Mouse (Mus musculus): ENCODE data around the gene Shb. TPM values are rescaled to one million over a fixed set of nuclear protein-coding genes. Genes with fewer than 3 reads are reported as not detected.

Gene Shb
- polyA plus RNA-seq, 1 experiment: 11.4 TPM

GRCm38 (mm10) chr4:45477047-45477446 lies 55.2 kb downstream of the Shb start:
- Histone ChIP-seq H3K4me3 (ENCODE audit: insufficient read depth, low read length) (no peak overlapping the region), H3K27ac (ENCODE audit: insufficient read depth, low read length) (no peak overlapping the region), H3K4me1 (ENCODE audit: control insufficient read depth, insufficient read depth, low read length) (peaks cover 23% of the 10 kb centered on the region)
- TF ChIP-seq POLR2A (IDR thresholded peaks at IDR 0.05; ENCODE audit: low read depth, low read length) (no peak), CTCF (IDR thresholded peaks at IDR 0.05; ENCODE audit: borderline replicate concordance, insufficient read depth, low read length) (no peak)

DNA sequence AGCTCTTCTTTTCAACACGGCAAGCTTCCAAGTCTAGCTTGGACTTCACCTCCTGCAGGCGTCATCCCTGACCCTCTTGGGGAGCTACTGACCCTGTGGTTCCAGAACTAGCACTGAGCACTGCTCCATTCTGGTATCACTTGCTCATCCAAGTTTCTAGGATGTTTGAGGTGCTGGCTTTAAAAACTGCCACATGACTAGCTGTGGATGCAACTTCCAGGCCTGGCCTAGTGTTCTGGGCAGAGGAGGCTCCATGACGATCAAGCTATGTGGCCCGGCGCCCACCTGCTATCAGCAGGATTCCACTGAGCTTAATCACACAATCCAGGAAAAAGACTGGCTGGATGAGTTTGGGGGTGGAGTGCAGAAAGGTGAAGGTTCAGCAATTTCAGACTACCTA lies 57.4 kb downstream of the Shb start:
- Histone ChIP-seq H3K4me1 (ENCODE audit: control insufficient read depth, insufficient read depth, low read length) (peaks cover 31% of the 10 kb centered on the region), H3K27ac (ENCODE audit: insufficient read depth, low read length) (peak overlapping the region; percentile 49), H3K4me3 (ENCODE audit: insufficient read depth, low read length) (no peak overlapping the region)
- TF ChIP-seq CTCF (IDR thresholded peaks at IDR 0.05; ENCODE audit: borderline replicate concordance, insufficient read depth, low read length) (no peak), POLR2A (IDR thresholded peaks at IDR 0.05; ENCODE audit: low read depth, low read length) (no peak)

DNA sequence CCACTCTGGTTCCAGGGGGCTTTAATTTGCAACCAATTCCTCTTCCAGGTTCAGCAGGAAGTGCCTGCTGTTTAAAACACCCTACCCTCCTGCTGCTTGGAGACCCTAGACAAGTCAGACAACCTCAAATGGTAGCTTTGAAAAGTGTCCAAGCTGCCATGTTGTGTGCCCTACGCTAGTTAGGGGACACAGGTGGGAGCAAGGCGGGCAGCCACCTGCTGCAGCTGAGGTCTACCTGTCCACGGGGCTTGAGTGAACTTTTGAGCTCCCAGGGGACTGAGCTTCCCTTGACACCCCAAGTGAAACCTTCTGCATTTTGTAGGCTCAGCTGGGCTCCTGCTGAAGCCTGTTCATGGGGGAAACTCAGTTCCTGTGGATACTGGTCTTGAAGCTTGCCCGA lies 58.1 kb downstream of the Shb start:
- peak overlapping the region; percentile 49; the same call in 1 of the 2 replicates for H3K27ac ChIP-seq (ENCODE audit: insufficient read depth, low read length)
- TF ChIP-seq POLR2A (IDR thresholded peaks at IDR 0.05; ENCODE audit: low read depth, low read length) (no peak), CTCF (IDR thresholded peaks at IDR 0.05; ENCODE audit: borderline replicate concordance, insufficient read depth, low read length) (no peak)
- no peak overlapping the region for H3K4me3 ChIP-seq (ENCODE audit: insufficient read depth, low read length)
- peaks cover 32% of the 10 kb centered on the region for H3K4me1 ChIP-seq (ENCODE audit: control insufficient read depth, insufficient read depth, low read length)

- peak overlapping the region; percentile 73 for H3K27ac ChIP-seq (ENCODE audit: insufficient read depth, low read length)
- H3K4me3 ChIP-seq (ENCODE audit: insufficient read depth, low read length): no peak overlapping the region
- TF ChIP-seq CTCF (IDR thresholded peaks at IDR 0.05; ENCODE audit: borderline replicate concordance, insufficient read depth, low read length) (no peak), POLR2A (IDR thresholded peaks at IDR 0.05; ENCODE audit: low read depth, low read length) (no peak)
- H3K4me1 ChIP-seq (ENCODE audit: control insufficient read depth, insufficient read depth, low read length): peaks cover 35% of the 10 kb centered on the region
Observed at GRCm38 (mm10) chr4:45473129-45473528, 59.1 kb downstream of the Shb start.

GRCm38 (mm10) chr4:45472706-45473105 lies 59.6 kb downstream of the Shb start:
- Histone ChIP-seq H3K4me1 (ENCODE audit: control insufficient read depth, insufficient read depth, low read length) (peaks cover 38% of the 10 kb centered on the region), H3K4me3 (ENCODE audit: insufficient read depth, low read length) (no peak overlapping the region), H3K27ac (ENCODE audit: insufficient read depth, low read length) (peak overlapping the region; percentile 73)
- TF ChIP-seq POLR2A (IDR thresholded peaks at IDR 0.05; ENCODE audit: low read depth, low read length) (no peak), CTCF (IDR thresholded peaks at IDR 0.05; ENCODE audit: borderline replicate concordance, insufficient read depth, low read length) (no peak)

GRCm38 (mm10) chr4:45471654-45472556 lies 60.4 kb downstream of the Shb start:
- Histone ChIP-seq H3K27ac (ENCODE audit: insufficient read depth, low read length) (peak overlapping the region; percentile 73), H3K4me3 (ENCODE audit: insufficient read depth, low read length) (no peak overlapping the region), H3K4me1 (ENCODE audit: control insufficient read depth, insufficient read depth, low read length) (peaks cover 38% of the 10 kb centered on the region)
- TF ChIP-seq CTCF (IDR thresholded peaks at IDR 0.05; ENCODE audit: borderline replicate concordance, insufficient read depth, low read length) (no peak), POLR2A (IDR thresholded peaks at IDR 0.05; ENCODE audit: low read depth, low read length) (no peak)

GRCm38 (mm10) chr4:45469057-45469456 lies 63.2 kb downstream of the Shb start:
- Histone ChIP-seq H3K4me3 (ENCODE audit: insufficient read depth, low read length) (no peak overlapping the region), H3K27ac (ENCODE audit: insufficient read depth, low read length) (no peak overlapping the region), H3K4me1 (ENCODE audit: control insufficient read depth, insufficient read depth, low read length) (peaks cover 22% of the 10 kb centered on the region)
- TF ChIP-seq CTCF (IDR thresholded peaks at IDR 0.05; ENCODE audit: borderline replicate concordance, insufficient read depth, low read length) (no peak), POLR2A (IDR thresholded peaks at IDR 0.05; ENCODE audit: low read depth, low read length) (no peak)

DNA sequence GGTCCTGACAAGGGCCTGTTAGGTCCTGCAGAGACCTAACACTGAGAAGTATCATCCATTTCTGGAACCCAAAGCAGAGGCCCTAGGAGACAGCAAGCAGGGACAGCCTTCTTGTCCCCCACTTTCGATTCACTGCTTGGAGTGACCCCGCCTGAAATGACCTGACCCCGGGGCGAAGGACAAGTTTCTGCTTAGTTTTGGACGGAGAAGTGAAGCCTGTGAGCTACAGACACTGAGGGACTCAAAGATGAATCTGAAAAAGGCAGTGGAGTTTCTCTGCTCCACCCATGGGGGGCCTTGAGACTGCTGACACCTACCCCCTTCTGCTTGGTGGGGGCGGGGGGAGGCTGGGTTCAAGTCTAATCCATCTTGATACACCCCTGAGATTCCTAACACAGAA lies 63.8 kb downstream of the Shb start:
- TF ChIP-seq CTCF (IDR thresholded peaks at IDR 0.05; ENCODE audit: borderline replicate concordance, insufficient read depth, low read length): no peak
- TF ChIP-seq POLR2A (IDR thresholded peaks at IDR 0.05; ENCODE audit: low read depth, low read length): no peak
- Histone ChIP-seq H3K4me1 (ENCODE audit: control insufficient read depth, insufficient read depth, low read length) (peaks cover 21% of the 10 kb centered on the region), H3K27ac (ENCODE audit: insufficient read depth, low read length) (no peak overlapping the region), H3K4me3 (ENCODE audit: insufficient read depth, low read length) (no peak overlapping the region)

DNA sequence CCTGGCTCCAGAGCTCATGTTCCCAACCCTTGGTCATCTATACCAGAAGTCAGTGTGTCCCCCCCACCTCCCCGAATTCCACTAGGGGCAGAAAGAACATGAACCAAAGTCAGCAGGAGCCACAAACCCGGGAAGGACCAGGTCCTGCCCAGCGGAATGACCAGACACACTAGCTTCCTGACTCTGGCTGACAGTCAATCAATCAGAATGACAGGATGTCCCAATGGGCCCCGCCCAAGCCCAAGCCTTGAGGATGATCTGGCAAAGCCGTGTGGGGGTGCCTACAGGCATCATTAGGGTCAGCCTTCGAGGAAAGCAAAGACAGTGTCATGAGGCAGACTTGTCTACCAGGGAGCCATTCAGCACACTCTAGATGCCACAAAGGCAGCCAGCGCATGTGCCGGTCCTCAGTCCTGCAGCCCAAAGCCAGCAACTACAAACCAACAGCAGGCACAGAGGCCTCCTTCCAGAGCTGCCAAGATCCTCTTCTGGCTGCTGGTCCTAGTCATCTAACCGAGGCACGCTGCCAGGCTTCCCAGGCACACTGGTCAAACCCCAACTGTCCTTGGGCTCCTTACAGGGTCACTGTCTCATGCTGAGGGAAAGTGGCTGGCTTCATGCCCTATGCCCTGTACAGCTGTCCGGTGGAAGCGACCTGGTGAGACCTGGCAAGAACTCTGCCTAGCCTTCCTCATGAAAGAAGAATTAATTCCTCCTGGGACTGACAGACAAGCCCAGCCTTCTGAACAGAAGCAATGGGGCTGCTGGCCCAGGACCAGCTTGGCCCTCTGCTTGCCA lies 65.0 kb downstream of the Shb start:
- Histone ChIP-seq H3K4me3 (ENCODE audit: insufficient read depth, low read length) (no peak overlapping the region), H3K4me1 (ENCODE audit: control insufficient read depth, insufficient read depth, low read length) (peaks cover 20% of the 10 kb centered on the region), H3K27ac (ENCODE audit: insufficient read depth, low read length) (no peak overlapping the region)
- no peak for TF ChIP-seq POLR2A (IDR thresholded peaks at IDR 0.05; ENCODE audit: low read depth, low read length)
- no peak for TF ChIP-seq CTCF (IDR thresholded peaks at IDR 0.05; ENCODE audit: borderline replicate concordance, insufficient read depth, low read length)

DNA sequence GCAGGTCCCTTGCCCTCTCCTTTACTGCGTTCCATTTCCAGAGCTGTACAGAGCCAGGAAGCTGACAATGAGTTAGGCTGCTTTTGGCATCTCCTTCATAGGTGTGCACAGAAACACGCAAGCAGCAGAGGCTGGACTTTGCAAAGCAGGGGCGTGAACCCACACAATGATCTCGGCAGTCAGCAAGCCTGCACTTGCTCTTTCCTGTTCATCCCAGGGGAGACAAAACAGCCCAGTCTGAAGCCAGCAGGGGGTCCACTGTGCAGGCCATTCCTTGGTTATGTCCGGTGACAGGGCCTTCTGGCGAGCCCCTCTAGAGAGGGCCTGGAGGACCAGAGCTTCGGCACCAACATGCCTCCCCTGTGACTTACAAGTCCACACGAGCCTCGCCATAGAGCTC lies 67.3 kb downstream of the Shb start:
- no peak overlapping the region for H3K27ac ChIP-seq (ENCODE audit: insufficient read depth, low read length)
- peaks cover 10% of the 10 kb centered on the region for H3K4me1 ChIP-seq (ENCODE audit: control insufficient read depth, insufficient read depth, low read length)

More for the DNA sequence above, 67.3 kb downstream of the Shb start:
- no peak overlapping the region for H3K4me3 ChIP-seq (ENCODE audit: insufficient read depth, low read length)
- TF ChIP-seq POLR2A (IDR thresholded peaks at IDR 0.05; ENCODE audit: low read depth, low read length): no peak
- TF ChIP-seq CTCF (IDR thresholded peaks at IDR 0.05; ENCODE audit: borderline replicate concordance, insufficient read depth, low read length): no peak

Data from embryonic fibroblast, embryonic 13.5 days (primary cell).